11 mouse cellular contexts compared by ENCODE assay signal in the genomic region with DNA sequence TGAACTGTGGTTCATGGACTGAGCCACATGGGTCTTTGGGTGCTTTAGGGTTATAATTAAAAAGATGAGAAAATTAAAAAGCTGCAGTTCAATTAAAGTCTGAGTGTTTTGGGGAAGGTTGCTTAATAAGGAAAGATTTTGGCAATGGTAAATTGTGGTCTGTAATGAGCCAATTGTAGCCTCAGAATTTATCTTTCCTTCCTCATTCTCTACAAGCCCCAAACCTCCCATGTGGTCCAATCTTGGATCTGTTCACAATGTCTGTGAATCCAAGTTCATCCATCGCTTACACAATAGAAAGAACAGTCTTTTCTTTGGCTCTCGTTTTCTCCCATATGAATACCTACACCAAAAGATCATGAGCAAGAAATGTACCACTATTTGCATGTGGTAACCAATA.
"Had no signal": no experiment of that assay in that cellular context is flagged by ENCODE, and none has a peak within 500 bp of the region (broad histone marks: within the 10 kb centered on the region; RNA-seq: fewer than 3 reads in every experiment).

No protein-coding gene starts in this region.

- H3K9ac ChIP-seq: limb, embryonic 15.5 days; liver, embryonic 12.5 days; lung, embryonic 14.5 days; midbrain, embryonic 13.5 days had no signal

- H3K4me2 ChIP-seq: limb, embryonic 15.5 days; liver, embryonic 12.5 days; lung, embryonic 14.5 days; midbrain, embryonic 13.5 days had no signal

- H3K27me3 ChIP-seq: limb, embryonic 15.5 days; liver, embryonic 12.5 days; midbrain, embryonic 13.5 days had no signal

- H3K4me3 ChIP-seq: limb, embryonic 15.5 days; liver, embryonic 12.5 days; midbrain, embryonic 13.5 days had no signal

- H3K4me1 ChIP-seq: liver, embryonic 12.5 days; midbrain, embryonic 13.5 days had no signal

- DNase-seq: kidney, postnatal 10 days; layer of hippocampus, adult 9-11 months; layer of hippocampus, postnatal 36 days; lung, embryonic 14.5 days; lung, postnatal 10 days; right cerebral cortex, postnatal 14 days; thymus, postnatal 14 days had no signal

- ATAC-seq: liver, embryonic 12.5 days; midbrain, embryonic 13.5 days had no signal

- H3K36me3 ChIP-seq: limb, embryonic 15.5 days; liver, embryonic 12.5 days; midbrain, embryonic 13.5 days had no signal

- H3K9me3 ChIP-seq: limb, embryonic 15.5 days; liver, embryonic 12.5 days had no signal

- H3K27ac ChIP-seq: limb, embryonic 15.5 days; liver, embryonic 12.5 days; macrophage; midbrain, embryonic 13.5 days had no signal
